Mouse (Mus musculus) mouse embryonic stem cell (cell line): ENCODE results near the gene Gm2888.
"Not testable (repeated sequence)": the region's sequence is repeated elsewhere in the genome, so short reads cannot be mapped to it uniquely, and the experiment has no call there.

Experiments used
- in situ Hi-C, 2 experiments: fragments of 300-500 bp; cut with MboI; formaldehyde crosslinking; loops; 1 replicate in 1 of 2; 3 replicates in 1 of 2; pipeline ENCODE4 v1.14.3; 2019 to 2020; ENCODE audit warnings: low sequenced_read_pairs in 2 of 2, low pct_unique_long_range_greater_than_20kb in 1 of 2, mixed read lengths in 1 of 2; ENCODE audit not compliant: unreplicated experiment in 1 of 2

Gene Gm2888

DNA sequence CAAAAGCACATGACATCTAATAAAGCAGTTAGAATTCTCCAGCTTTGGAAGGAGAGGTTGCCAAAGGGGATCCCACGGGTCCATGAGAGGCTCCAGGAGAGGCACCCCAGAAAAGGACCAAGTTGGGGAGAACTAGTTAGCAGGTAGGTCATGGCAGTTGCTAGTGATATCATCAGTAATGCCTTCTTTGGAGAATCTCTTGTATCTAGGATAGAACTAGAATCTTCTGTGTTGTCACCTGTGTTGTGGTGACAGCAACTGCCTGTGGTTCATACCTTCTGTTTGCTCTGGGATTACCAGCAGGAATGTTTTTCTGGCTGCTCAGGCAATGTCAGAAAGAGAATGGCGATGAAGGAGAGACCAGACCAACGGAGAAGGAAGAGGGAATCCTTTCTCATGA lies at the start of gene Gm2888:
Gm2888 (plus strand) TSS at position 301 of the 400 bp plus-strand sequence.
- in situ Hi-C loops: not testable (repeated sequence)

DNA sequence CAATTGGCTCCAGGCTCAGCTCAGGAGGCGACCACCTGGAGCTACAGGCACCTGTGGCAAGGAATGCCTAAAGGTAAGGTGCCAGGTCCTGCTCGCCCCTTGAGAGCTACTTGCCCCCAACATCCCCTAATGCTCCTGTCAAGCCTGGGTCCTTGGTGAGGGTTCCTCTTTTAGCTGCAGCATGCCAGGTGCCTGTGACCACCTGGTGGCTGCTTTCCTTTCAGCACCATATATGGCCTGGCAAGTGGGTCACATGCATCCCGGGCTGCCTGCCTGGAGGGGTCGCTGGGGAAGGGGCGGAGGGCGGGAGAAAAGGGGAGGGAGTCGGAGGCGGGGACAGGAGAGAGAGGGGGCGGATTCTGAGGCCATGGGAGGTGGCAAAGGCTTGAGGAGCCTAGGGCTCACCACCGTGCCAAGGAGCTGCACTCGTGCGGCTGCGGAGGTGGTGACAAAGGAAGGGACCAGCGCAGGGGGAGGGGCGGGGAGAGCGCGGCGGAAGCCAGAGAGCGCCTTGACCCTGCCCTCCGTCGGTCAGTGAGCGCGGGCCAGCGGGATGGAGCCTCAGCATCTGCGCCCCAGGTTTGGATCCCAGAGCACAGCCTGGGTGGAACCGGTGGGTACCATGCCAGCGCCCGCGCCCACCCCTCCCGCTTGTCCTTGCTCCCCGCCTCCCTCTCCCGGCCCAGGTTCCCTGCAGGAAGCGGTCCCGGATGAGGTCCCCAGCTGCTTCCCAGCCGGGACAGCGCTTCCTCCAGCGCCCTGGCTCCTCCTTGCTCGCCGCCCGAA lies 19.1 kb downstream of the Gm2888 start, which contains the start of gene Gm2897:
Gm2897 (plus strand) TSS at position 559 of the 786 bp plus-strand sequence.
- in situ Hi-C loops: not testable (repeated sequence)

DNA sequence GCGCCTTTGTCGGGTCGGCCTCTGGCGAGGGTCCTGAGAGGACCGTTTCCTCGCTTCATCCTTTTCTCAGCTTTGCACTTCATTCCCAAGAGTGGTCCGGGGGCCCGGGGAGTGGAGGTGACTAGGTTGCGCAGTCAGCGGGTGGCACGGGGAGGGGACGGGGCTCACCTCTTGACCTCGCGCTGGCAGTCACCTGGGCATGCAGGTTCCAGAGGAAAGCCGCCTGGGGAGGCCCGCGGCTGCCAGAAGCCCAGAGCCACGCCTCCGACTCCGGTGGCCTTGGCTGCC lies 19.7 kb downstream of the Gm2888 start:
- in situ Hi-C loops: not testable (repeated sequence)

DNA sequence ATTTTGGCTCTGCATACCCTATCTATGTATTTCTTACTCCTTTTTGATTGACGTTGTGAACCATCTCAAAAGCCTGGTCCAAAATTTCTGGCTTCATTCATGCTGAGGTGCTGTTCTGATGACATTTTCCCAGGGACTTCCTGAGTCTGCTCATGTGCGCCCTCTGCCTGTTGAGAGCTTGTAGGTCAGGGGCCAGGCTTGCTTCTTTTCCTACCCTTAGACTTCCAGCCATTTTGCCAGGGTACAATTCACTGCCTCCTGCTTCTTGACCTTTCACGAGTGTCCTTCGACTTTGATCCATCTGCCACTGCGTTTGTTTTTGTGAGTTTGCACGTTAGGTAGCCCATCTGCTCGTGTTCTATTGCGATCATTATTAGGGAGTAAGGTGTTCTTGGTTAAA lies 20.3 kb downstream of the Gm2888 start:
- in situ Hi-C loops: not testable (repeated sequence)
